Mouse (Mus musculus) lung, embryonic 16.5 days (tissue): Measurements from ENCODE around the gene Ccdc130. TPM values are rescaled to one million over a fixed set of nuclear protein-coding genes. Genes with fewer than 3 reads are reported as not detected.

ENCODE experiments used
- ATAC-seq: fragments of 200-750 bp; cut with Nextera tagmentation; 2 replicates; pipeline ENCODE4 v1.8.0; 2017; ENCODE audit warnings: low read depth, mild to moderate bottlenecking, moderate library complexity
- H3K27ac ChIP-seq: fragments of 300-500 bp; sonication (generic); 2 replicates; pipeline ENCODE4 v1.5.1; 2014; ENCODE audit warnings: mild to moderate bottlenecking, control low read depth, low read length
- H3K27me3 ChIP-seq: fragments of 300-500 bp; sonication (generic); 2 replicates; pipeline ENCODE4 v1.6.1; 2014; ENCODE audit warnings: low read depth, low read length, mixed read lengths; ENCODE audit not compliant: control insufficient read depth, insufficient read depth
- H3K36me3 ChIP-seq: fragments of 300-500 bp; sonication (generic); 2 replicates; pipeline ENCODE4 v1.6.1; 2014; ENCODE audit warnings: low read length; ENCODE audit not compliant: control insufficient read depth, insufficient read depth
- H3K4me1 ChIP-seq: fragments of 300-500 bp; sonication (generic); replicated peaks from 2 replicates; pipeline ENCODE4 v1.6.1; 2014; ENCODE audit warnings: low read length, mixed read lengths; ENCODE audit not compliant: control insufficient read depth, insufficient read depth
- H3K4me2 ChIP-seq: fragments of 300-500 bp; sonication (generic); 2 replicates; pipeline ENCODE4 v1.6.1; 2014; ENCODE audit warnings: low read depth, low read length, control low read depth
- H3K4me3 ChIP-seq: fragments of 300-500 bp; sonication (generic); 2 replicates; pipeline ENCODE4 v1.5.1; 2014; ENCODE audit warnings: mild to moderate bottlenecking, low read length, control low read depth
- H3K9ac ChIP-seq: fragments of 300-500 bp; sonication (generic); 2 replicates; pipeline ENCODE4 v1.6.1; 2014; ENCODE audit warnings: low read length, control low read depth
- H3K9me3 ChIP-seq: fragments of 300-500 bp; sonication (generic); 2 replicates; pipeline ENCODE4 v1.6.1; 2016; ENCODE audit warnings: low read length; ENCODE audit not compliant: control insufficient read depth
- WGBS: fragments of 180-500 bp; shearing (Covaris S2); extraction: QIAGEN DNeasy Blood & Tissue Kit; methylation state at CpG from one replicate; pipeline ENCODE4 v1.1.7; 2014; 5-methylcytosine and 5-hydroxymethylcytosine counted together
- polyA plus RNA-seq: library from polyadenylated mRNA; unstranded; fragments of >200 nt; fragmentation: Nextera tagmentation; extraction: Ambion mirVana; gene quantifications from 2 replicates; pipeline ENCODE4 v1.2.1, GENCODE M21; 2015

Gene Ccdc130
- polyA plus RNA-seq, 1 experiment from 2014 or later = 19.4 TPM

- H3K9me3 ChIP-seq = no peaks in the 10 kb centered on the region
- peaks cover 14% of the 10 kb centered on the region for H3K4me1 ChIP-seq
- 62% methylated on average over 10 of the region's 10 CpGs for WGBS
- H3K9ac ChIP-seq = no peak overlapping the region
- H3K27me3 ChIP-seq = no peaks in the 10 kb centered on the region
- no peak overlapping the region for H3K27ac ChIP-seq
- no peaks in the 10 kb centered on the region for H3K36me3 ChIP-seq
- no peak for ATAC-seq
- no peak overlapping the region for H3K4me3 ChIP-seq
- H3K4me2 ChIP-seq = no peak overlapping the region
Observed at GRCm38 (mm10) chr8:84280777-84281176, 10.6 kb upstream of the Ccdc130 start.

- Histone ChIP-seq H3K4me1 (no peaks in the 10 kb centered on the region), H3K9me3 (no peaks in the 10 kb centered on the region), H3K36me3 (no peaks in the 10 kb centered on the region), H3K4me3 (no peak overlapping the region), H3K9ac (no peak overlapping the region), H3K27me3 (no peaks in the 10 kb centered on the region), H3K4me2 (no peak overlapping the region), H3K27ac (no peak overlapping the region)
- ATAC-seq = no peak
- 55% methylated on average over 1 of the region's 1 CpGs for WGBS
Observed at GRCm38 (mm10) chr8:84276447-84276846, 6.3 kb upstream of the Ccdc130 start.

- H3K36me3 ChIP-seq = no peaks in the 10 kb centered on the region
- no peak for ATAC-seq
- H3K4me3 ChIP-seq = no peak overlapping the region
- no peak overlapping the region for H3K4me2 ChIP-seq
- H3K27me3 ChIP-seq = no peaks in the 10 kb centered on the region
- H3K4me1 ChIP-seq = peaks cover 7% of the 10 kb centered on the region
- no peaks in the 10 kb centered on the region for H3K9me3 ChIP-seq
- no peak overlapping the region for H3K9ac ChIP-seq
- WGBS = 72% methylated on average over 3 of the region's 3 CpGs
- no peak overlapping the region for H3K27ac ChIP-seq
Observed at GRCm38 (mm10) chr8:84273968-84274367, 3.8 kb upstream of the Ccdc130 start.

GRCm38 (mm10) chr8:84272302-84272701, 2.1 kb upstream of the Ccdc130 start:
- no peak overlapping the region for H3K27ac ChIP-seq
- ATAC-seq = no peak
- H3K9me3 ChIP-seq = no peaks in the 10 kb centered on the region
- H3K36me3 ChIP-seq = no peaks in the 10 kb centered on the region
- no peaks in the 10 kb centered on the region for H3K27me3 ChIP-seq
- H3K9ac ChIP-seq = no peak overlapping the region
- 69% methylated on average over 4 of the region's 4 CpGs for WGBS
- H3K4me1 ChIP-seq = peaks cover 7% of the 10 kb centered on the region
- H3K4me3 ChIP-seq = no peak overlapping the region
- H3K4me2 ChIP-seq = no peak overlapping the region

- H3K4me3 ChIP-seq = no peak overlapping the region
- no peak overlapping the region for H3K27ac ChIP-seq
- H3K27me3 ChIP-seq = no peaks in the 10 kb centered on the region
- 87% methylated on average over 4 of the region's 4 CpGs for WGBS
- H3K4me2 ChIP-seq = no peak overlapping the region
- H3K9ac ChIP-seq = no peak overlapping the region
- no peak for ATAC-seq
- H3K9me3 ChIP-seq = no peaks in the 10 kb centered on the region
- peaks cover 14% of the 10 kb centered on the region for H3K36me3 ChIP-seq
- H3K4me1 ChIP-seq = peaks cover 11% of the 10 kb centered on the region
Observed at GRCm38 (mm10) chr8:84261098-84261497, 9.1 kb downstream of the Ccdc130 start.

- peaks cover 14% of the 10 kb centered on the region for H3K4me1 ChIP-seq
- H3K27ac ChIP-seq = peak within 1 kb of the TSS; percentile 90
- peaks cover 15% of the 10 kb centered on the region for H3K36me3 ChIP-seq
- WGBS = under 1% methylated on average over 62 of the region's 64 CpGs
- peak within 1 kb of the TSS; percentile 97 for H3K4me2 ChIP-seq
- peak within 1 kb of the TSS; percentile 86 for H3K9ac ChIP-seq
- peak within 1 kb of the TSS; percentile 82 for H3K4me3 ChIP-seq
- H3K9me3 ChIP-seq = no peaks in the 10 kb centered on the region
- ATAC-seq = peak; percentile 93
- no peaks in the 10 kb centered on the region for H3K27me3 ChIP-seq
Observed at GRCm38 (mm10) chr8:84256822-84257610, 13.2 kb downstream of the Ccdc130 start, which contains the start of gene Mri1. Gene Mri1, minus strand, starts transcription at chr8:84257326.

GRCm38 (mm10) chr8:84256458-84256821, 13.7 kb downstream of the Ccdc130 start:
- Histone ChIP-seq H3K9me3 (no peaks in the 10 kb centered on the region), H3K36me3 (peaks cover 13% of the 10 kb centered on the region), H3K9ac (peak overlapping the region; percentile 86), H3K27me3 (no peaks in the 10 kb centered on the region), H3K4me2 (peak overlapping the region; percentile 97), H3K27ac (peak overlapping the region; percentile 90), H3K4me1 (peaks cover 14% of the 10 kb centered on the region), H3K4me3 (peak overlapping the region; percentile 82)
- ATAC-seq = no peak; the same call in 1 of the 2 replicates
- WGBS = 10% methylated on average over 6 of the region's 6 CpGs

GRCm38 (mm10) chr8:84255858-84256257, 14.3 kb downstream of the Ccdc130 start:
- 83% methylated on average over 3 of the region's 3 CpGs for WGBS
- Histone ChIP-seq H3K36me3 (peaks cover 12% of the 10 kb centered on the region), H3K4me2 (peak overlapping the region; percentile 97), H3K27me3 (no peaks in the 10 kb centered on the region), H3K9me3 (no peaks in the 10 kb centered on the region), H3K4me3 (peak overlapping the region; percentile 82), H3K27ac (0 out of 2 replicates have a peak overlapping the region, but pooled peaks have one; percentile 1), H3K9ac (peak overlapping the region; percentile 86), H3K4me1 (peaks cover 14% of the 10 kb centered on the region)
- no peak for ATAC-seq

- H3K27me3 ChIP-seq = no peaks in the 10 kb centered on the region
- H3K4me1 ChIP-seq = 0 out of 2 replicates have a peak, but pooled peaks cover 3% of the 10 kb centered on the region
- no peaks in the 10 kb centered on the region for H3K9me3 ChIP-seq
- ATAC-seq = peak; percentile 95
- peak within 1 kb of the TSS; percentile 94 for H3K9ac ChIP-seq
- H3K4me3 ChIP-seq = peak within 1 kb of the TSS; percentile 91
- peak within 1 kb of the TSS; percentile 62 for H3K4me2 ChIP-seq
- H3K36me3 ChIP-seq = peaks cover 24% of the 10 kb centered on the region
- H3K27ac ChIP-seq = peak within 1 kb of the TSS; percentile 69
- 3% methylated on average over 52 of the region's 52 CpGs for WGBS
Observed at GRCm38 (mm10) chr8:84249257-84250170, 20.7 kb downstream of the Ccdc130 start, which contains the start of gene D8Ertd738e. Gene D8Ertd738e, minus strand, starts transcription at chr8:84249719.
